Mouse (Mus musculus) bone marrow macrophage, adult 2 months (primary cell): ENCODE measurements around the gene Kmt2e. TPM values are rescaled to one million over a fixed set of nuclear protein-coding genes. Genes with fewer than 3 reads are reported as not detected.

ENCODE experiments used
- H3K27ac ChIP-seq: 2 replicates; pipeline ENCODE4 v1.5.1; 2012; ENCODE audit warnings: low read depth, low read length; ENCODE audit not compliant: insufficient read depth
- H3K4me1 ChIP-seq: 2 replicates; pipeline ENCODE4 v1.6.1; 2012; ENCODE audit warnings: low read length; ENCODE audit not compliant: control insufficient read depth, insufficient read depth
- H3K4me3 ChIP-seq: 2 replicates; pipeline ENCODE4 v1.5.1; 2012; ENCODE audit warnings: mild to moderate bottlenecking, low read length, moderate library complexity; ENCODE audit not compliant: insufficient read depth
- CTCF ChIP-seq: IDR thresholded peaks from 2 replicates; pipeline ENCODE4 v1.5.1; 2012; ENCODE audit warnings: low read depth, mild to moderate bottlenecking, low read length, moderate library complexity
- POLR2A ChIP-seq: IDR thresholded peaks from 2 replicates; pipeline ENCODE4 v1.6.1; 2012; ENCODE audit warnings: mild to moderate bottlenecking, low read depth, low read length, borderline replicate concordance
- polyA plus RNA-seq: library from polyadenylated mRNA; stranded (reverse); fragments of >200 nt; gene quantifications from 2 replicates; pipeline ENCODE4 v1.2.4, GENCODE M21; 2012; ENCODE audit not compliant: missing spikeins, insufficient read depth, insufficient read length

Kmt2e gene
- polyA plus RNA-seq, 1 experiment = 70.5 TPM

- TF ChIP-seq POLR2A = no peak
- no peak for TF ChIP-seq CTCF
Observed at GRCm38 (mm10) chr5:23496396-23496795, 62.2 kb downstream of the Kmt2e start.

DNA sequence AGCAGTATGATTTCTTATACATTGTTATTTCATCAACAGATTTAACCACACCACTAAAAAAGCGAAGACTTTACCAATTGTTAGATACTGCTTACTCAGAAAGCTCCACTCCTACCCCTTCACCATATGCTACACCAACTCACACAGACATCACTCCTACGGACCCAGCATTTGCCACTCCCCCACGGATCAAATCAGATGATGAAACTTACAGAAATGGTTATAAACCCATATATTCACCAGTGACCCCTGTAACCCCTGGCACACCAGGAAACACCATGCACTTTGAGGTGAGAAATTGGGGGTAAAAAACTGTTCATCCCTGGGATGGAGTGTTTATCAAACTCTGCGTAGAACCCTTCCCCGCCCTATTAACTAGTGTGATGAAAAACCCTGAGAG, 62.7 kb downstream of the Kmt2e start:
- Histone ChIP-seq H3K4me1 (no peaks in the 10 kb centered on the region), H3K27ac (no peak overlapping the region), H3K4me3 (no peak overlapping the region)
- TF ChIP-seq CTCF (no peak), POLR2A (no peak)

More at GRCm38 (mm10) chr5:23496396-23496795, 62.2 kb downstream of the Kmt2e start:
- Histone ChIP-seq H3K4me3 (no peak overlapping the region), H3K4me1 (no peaks in the 10 kb centered on the region), H3K27ac (no peak overlapping the region)

DNA sequence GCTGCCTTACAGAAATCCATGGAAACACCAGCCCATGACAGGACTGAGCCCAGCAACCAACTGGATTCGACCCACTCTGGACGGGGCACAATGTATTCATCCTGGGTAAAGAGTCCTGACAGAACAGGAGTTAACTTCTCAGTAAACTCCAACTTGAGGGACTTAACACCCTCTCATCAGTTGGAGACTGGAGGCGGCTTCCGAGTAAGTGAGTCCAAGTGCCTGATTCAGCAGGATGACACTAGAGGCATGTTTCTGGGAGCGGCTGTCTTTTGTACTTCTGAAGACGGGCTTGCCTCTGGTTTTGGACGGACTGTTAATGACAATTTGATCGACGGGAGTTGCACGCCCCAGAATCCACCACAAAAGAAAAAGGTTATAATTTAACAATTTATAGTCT, 63.7 kb downstream of the Kmt2e start:
- Histone ChIP-seq H3K27ac (no peak overlapping the region), H3K4me3 (no peak overlapping the region), H3K4me1 (no peaks in the 10 kb centered on the region)
- no peak for TF ChIP-seq CTCF
- TF ChIP-seq POLR2A = no peak

DNA sequence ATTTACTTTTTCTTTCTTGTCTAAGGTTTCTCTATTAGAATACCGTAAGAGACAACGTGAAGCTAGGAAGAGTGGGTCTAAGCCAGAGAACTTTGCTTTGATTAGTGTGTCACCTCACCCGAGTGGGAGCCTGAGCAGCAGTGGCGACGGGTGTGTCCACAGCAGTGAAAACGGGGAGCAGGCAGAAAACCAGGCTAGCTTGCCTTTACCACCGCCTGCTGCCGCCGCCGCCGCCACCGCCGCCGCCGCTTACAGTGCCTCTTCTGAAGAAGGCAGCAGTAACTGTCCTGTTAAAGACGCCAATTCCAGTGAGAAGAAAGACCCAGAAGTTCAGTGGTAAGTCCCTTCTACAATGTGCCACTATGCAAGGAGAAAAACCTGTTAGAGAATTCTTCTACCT, 65.0 kb downstream of the Kmt2e start:
- TF ChIP-seq CTCF (no peak), POLR2A (no peak)
- H3K4me3 ChIP-seq = no peak overlapping the region
- no peak overlapping the region for H3K27ac ChIP-seq
- H3K4me1 ChIP-seq = no peaks in the 10 kb centered on the region

DNA sequence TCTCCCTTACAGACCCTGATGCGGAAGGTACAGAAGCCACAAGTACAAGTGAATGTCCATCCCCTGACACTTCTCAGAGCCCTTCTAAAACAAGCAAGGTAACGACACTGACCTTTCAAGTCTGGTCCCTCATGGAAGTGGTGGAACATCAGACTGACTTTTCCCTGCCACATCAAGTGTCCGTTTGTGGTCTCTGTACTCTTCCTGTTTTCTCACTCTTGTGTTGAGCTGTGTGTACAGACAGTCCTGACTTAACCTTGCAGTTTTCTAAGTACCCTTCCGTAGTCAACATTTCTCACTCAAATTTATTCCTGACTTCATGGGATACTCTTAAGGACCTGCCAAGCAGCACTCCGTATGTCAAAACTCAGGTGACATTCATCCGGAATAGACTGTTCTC, 66.5 kb downstream of the Kmt2e start:
- no peaks in the 10 kb centered on the region for H3K4me1 ChIP-seq
- TF ChIP-seq POLR2A (no peak), CTCF (no peak)
- no peak overlapping the region for H3K4me3 ChIP-seq
- H3K27ac ChIP-seq = no peak overlapping the region

DNA sequence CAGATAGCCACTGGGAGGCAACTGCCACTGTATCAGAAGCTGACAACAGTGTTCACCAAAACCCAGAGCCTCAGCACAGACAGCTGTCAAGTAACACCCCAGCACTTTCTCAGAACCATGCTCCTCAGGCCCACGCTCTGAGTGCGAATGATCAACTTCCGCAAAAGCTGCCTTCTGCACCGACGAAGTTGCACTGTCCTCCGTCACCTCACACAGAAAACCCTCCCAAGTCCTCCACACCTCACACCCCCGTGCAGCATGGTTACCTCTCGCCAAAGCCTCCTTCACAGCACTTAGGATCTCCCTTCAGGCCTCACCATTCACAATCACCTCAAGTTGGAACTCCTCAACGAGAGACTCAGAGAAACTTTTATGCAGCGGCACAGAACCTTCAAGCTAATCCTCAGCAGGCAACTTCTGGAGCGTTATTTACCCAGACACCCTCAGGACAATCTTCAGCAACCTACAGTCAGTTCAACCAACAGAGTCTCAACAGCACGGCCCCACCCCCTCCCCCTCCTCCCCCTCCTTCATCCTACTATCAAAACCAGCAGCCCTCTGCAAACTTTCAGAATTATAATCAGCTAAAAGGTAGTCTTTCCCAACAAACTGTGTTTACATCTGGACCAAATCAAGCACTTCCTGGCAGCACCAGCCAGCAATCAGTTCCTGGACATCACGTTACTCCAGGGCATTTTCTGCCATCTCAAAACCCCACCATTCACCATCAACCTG, 67.5 kb downstream of the Kmt2e start:
- no peak overlapping the region for H3K27ac ChIP-seq
- no peak overlapping the region for H3K4me3 ChIP-seq
- no peaks in the 10 kb centered on the region for H3K4me1 ChIP-seq
- no peak for TF ChIP-seq POLR2A
- TF ChIP-seq CTCF = no peak

- TF ChIP-seq CTCF (no peak), POLR2A (no peak)
Observed at GRCm38 (mm10) chr5:23502317-23502937, 68.2 kb downstream of the Kmt2e start.

GRCm38 (mm10) chr5:23505578-23505977, 71.3 kb downstream of the Kmt2e start:
- no peak overlapping the region for H3K4me3 ChIP-seq
- H3K27ac ChIP-seq = no peak overlapping the region

More at GRCm38 (mm10) chr5:23502317-23502937, 68.2 kb downstream of the Kmt2e start:
- Histone ChIP-seq H3K27ac (no peak overlapping the region), H3K4me1 (no peaks in the 10 kb centered on the region), H3K4me3 (no peak overlapping the region)

DNA sequence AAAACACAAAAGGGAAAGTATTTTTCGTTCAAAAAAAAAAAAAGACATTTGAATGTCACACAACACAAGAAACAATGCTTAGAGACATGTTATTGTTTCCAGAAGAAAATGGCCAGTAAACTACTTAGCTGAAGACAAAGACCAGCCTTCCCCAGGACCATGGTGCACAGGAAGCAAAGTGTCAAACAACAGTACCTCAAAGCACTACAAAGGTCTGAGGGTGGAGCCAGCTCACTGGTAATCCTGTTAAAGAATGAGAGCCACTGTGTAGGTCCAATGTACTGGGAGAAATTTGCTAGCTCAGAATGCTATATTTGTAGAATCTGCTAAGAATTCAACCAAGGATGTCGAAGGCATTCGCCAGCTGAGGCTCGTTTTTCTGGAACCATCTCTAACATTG, 73.0 kb downstream of the Kmt2e start:
- H3K4me3 ChIP-seq = no peak overlapping the region
- no peak overlapping the region for H3K27ac ChIP-seq
- no peaks in the 10 kb centered on the region for H3K4me1 ChIP-seq
- TF ChIP-seq CTCF (no peak), POLR2A (no peak)

More at GRCm38 (mm10) chr5:23505578-23505977, 71.3 kb downstream of the Kmt2e start:
- H3K4me1 ChIP-seq = no peaks in the 10 kb centered on the region
- TF ChIP-seq POLR2A = no peak
- TF ChIP-seq CTCF = no peak

DNA sequence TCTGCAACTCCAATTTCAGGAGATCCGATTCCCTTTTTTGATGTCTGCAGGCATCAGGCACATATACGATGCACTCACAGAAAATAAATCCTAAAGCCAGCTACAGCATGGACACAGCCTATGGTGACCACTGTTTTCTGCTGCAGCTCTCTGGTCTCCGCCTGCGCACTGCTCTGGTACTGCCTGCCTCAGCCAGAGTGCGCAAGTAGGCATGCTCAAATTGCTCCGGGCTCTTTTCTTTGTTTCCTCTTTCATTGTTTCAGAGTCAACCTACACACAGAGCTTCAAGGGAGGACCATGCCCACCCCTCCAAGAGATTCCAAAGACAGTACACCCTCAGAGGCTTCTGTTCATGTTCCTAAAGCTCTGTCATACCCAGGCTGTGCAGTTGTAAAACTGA, 74.4 kb downstream of the Kmt2e start:
- Histone ChIP-seq H3K4me3 (no peak overlapping the region), H3K27ac (no peak overlapping the region), H3K4me1 (no peaks in the 10 kb centered on the region)
- no peak for TF ChIP-seq POLR2A
- TF ChIP-seq CTCF = no peak
